Mouse (Mus musculus): ENCODE measurements around the gene Csf2rb2. TPM values are rescaled to one million over a fixed set of nuclear protein-coding genes. Genes with fewer than 3 reads are reported as not detected.
A peak's percentile ranks its signal among the peaks of the same experiment; 100 is the strongest.

Gene Csf2rb2
- polyA plus RNA-seq, 1 experiment from 2014 or later = 1.0 TPM

GRCm38 (mm10) chr15:78247659-78248058 is 57.9 kb downstream of the Csf2rb2 start:
- H3K27ac ChIP-seq = no peak overlapping the region
- peaks cover under 1% of the 10 kb centered on the region; the same call in 1 of the 2 replicates for H3K27me3 ChIP-seq (replicated peaks)
- H3K4me1 ChIP-seq = no peaks in the 10 kb centered on the region
- no peaks in the 10 kb centered on the region for H3K9me3 ChIP-seq (replicated peaks)
- 31% methylated on average over 2 of the region's 2 CpGs for WGBS (ENCODE audit: insufficient replicate concordance)
- no peak overlapping the region for H3K4me3 ChIP-seq
- no peak overlapping the region for H3K9ac ChIP-seq
- no peak for ATAC-seq
- no peaks in the 10 kb centered on the region for H3K36me3 ChIP-seq
- H3K4me2 ChIP-seq = no peak overlapping the region

DNA sequence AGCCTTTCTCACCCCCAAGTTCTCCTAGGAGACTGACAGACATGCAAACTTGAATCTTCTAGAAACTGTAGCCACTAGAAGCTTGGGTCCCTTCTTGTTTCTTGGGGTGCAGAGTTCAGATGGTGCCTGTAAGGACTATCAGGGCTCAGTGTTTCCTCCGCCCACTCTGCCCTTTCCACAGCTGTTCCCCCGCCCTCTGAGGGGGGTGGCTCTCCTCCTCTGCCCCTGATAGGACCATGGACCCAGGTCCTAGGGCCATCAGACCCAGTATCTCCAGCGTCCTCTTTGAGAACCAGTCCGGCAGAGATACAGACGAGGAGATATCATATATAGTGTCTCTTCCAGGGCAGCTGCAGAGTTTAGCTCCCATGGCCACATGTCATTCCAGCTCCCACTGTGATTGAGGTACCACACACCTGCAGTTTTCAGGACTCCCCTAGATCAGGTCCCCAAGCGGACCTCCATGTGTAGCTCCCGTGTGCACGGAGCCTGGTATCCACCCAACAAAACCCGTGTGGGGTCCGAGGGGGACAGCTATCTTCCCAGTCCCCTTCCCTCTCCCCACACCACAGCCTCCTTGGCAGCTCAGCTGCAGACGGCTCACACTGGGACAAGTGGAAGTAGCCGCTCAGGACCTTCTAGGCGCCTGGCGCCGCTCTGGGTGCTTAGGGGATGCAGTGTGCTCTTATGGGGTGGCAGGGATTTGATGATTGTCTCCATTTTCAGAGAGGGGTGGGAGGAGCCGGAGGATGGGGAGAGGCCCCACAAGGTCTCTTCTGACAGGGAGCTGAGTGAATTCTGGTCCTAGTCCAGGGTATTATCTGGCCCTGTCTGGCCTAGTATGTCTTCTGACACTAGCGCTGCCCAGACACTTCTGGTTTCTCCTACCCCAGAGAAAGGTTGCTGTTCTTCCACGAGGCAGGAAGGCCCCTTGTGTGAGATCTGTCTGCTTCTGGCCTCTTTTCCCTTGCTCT is 59.1 kb downstream of the Csf2rb2 start:
- no peak for ATAC-seq
- 59% methylated on average over 18 of the region's 18 CpGs for WGBS (ENCODE audit: insufficient replicate concordance)
- no peak overlapping the region for H3K27ac ChIP-seq

DNA sequence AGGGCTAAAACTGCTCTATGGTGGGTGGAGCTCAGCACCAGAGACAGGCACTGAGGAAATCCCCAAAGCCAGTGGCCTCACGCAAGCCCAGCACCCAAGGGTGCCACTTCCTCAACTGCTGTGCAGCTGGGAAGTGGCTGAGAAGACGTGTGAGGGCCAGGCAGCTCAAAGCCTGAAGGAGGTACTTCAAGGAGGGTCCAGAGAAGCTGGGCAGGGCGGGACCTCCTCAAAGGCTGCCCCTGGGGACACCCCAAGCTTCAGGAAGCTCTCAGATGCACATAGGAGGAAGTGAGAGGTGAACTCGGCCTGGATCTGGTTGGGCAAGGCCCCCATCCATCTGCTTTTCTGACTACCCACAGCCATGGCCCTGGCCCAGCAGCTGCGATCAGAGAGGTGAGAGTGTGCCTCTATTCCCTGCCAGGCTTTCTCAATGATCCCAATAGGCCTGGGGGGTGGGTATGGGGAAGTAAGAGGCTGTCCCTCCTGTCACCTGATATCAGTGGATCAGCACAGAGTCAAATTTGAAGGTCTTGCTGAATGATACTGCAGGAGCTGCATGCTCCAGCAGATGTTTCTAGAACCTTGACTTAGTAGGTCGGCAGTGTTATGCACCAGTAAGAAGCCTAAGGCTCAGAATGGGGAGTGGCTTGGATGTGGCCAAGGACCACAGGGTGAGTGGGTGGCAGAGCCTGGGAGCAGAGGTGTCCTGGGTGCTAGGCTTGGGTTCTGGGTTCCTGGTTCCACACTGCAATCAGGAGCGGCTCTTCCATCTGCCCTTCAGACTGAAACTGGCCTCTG is 60.6 kb downstream of the Csf2rb2 start, which contains the start of gene Ncf4:
Gene Ncf4 (plus strand): TSS at position 107 of the 798 bp plus-strand sequence.
- Histone ChIP-seq H3K27me3 (replicated peaks) (peaks cover 6% of the 10 kb centered on the region; the same call in 1 of the 2 replicates), H3K9me3 (replicated peaks) (no peaks in the 10 kb centered on the region), H3K4me3 (no peak within 1 kb of the TSS), H3K4me1 (no peaks in the 10 kb centered on the region), H3K27ac (peak within 1 kb of the TSS; percentile 4; the same call in 1 of the 2 replicates), H3K9ac (no peak within 1 kb of the TSS), H3K36me3 (no peaks in the 10 kb centered on the region), H3K4me2 (no peak within 1 kb of the TSS)
- ATAC-seq = no peak
- 31% methylated on average over 7 of the region's 7 CpGs for WGBS (ENCODE audit: insufficient replicate concordance)

More for the DNA sequence above, 59.1 kb downstream of the Csf2rb2 start:
- H3K4me2 ChIP-seq = no peak overlapping the region
- peaks cover 1% of the 10 kb centered on the region; the same call in 1 of the 2 replicates for H3K27me3 ChIP-seq (replicated peaks)
- no peak overlapping the region for H3K9ac ChIP-seq
- H3K9me3 ChIP-seq (replicated peaks) = no peaks in the 10 kb centered on the region
- H3K4me3 ChIP-seq = no peak overlapping the region
- no peaks in the 10 kb centered on the region for H3K36me3 ChIP-seq
- H3K4me1 ChIP-seq = no peaks in the 10 kb centered on the region

- Histone ChIP-seq H3K27me3 (replicated peaks) (peaks cover 7% of the 10 kb centered on the region; the same call in 1 of the 2 replicates), H3K4me2 (no peak overlapping the region), H3K4me3 (no peak overlapping the region), H3K36me3 (no peaks in the 10 kb centered on the region), H3K4me1 (no peaks in the 10 kb centered on the region), H3K9me3 (replicated peaks) (no peaks in the 10 kb centered on the region), H3K27ac (no peak overlapping the region), H3K9ac (no peak overlapping the region)
- ATAC-seq = no peak
- WGBS (ENCODE audit: insufficient replicate concordance) = 44% methylated on average over 6 of the region's 6 CpGs
Observed at GRCm38 (mm10) chr15:78243774-78244173, 61.7 kb downstream of the Csf2rb2 start.

- no peaks in the 10 kb centered on the region for H3K9me3 ChIP-seq (replicated peaks)
- no peaks in the 10 kb centered on the region for H3K4me1 ChIP-seq
- H3K4me2 ChIP-seq = no peak overlapping the region
- no peak overlapping the region for H3K9ac ChIP-seq
- no peaks in the 10 kb centered on the region for H3K36me3 ChIP-seq
- H3K27me3 ChIP-seq (replicated peaks) = peaks cover 10% of the 10 kb centered on the region; the same call in 1 of the 2 replicates
- H3K4me3 ChIP-seq = no peak overlapping the region
- ATAC-seq = no peak
- 58% methylated on average over 8 of the region's 8 CpGs for WGBS (ENCODE audit: insufficient replicate concordance)
- no peak overlapping the region for H3K27ac ChIP-seq
Observed at GRCm38 (mm10) chr15:78243061-78243460, 62.5 kb downstream of the Csf2rb2 start.

GRCm38 (mm10) chr15:78241335-78241734 is 64.2 kb downstream of the Csf2rb2 start:
- ATAC-seq = no peak
- H3K9me3 ChIP-seq (replicated peaks) = no peaks in the 10 kb centered on the region
- no peak overlapping the region for H3K4me3 ChIP-seq
- no peaks in the 10 kb centered on the region for H3K36me3 ChIP-seq
- H3K27ac ChIP-seq = no peak overlapping the region
- 49% methylated on average over 11 of the region's 11 CpGs for WGBS (ENCODE audit: insufficient replicate concordance)
- no peak overlapping the region for H3K4me2 ChIP-seq
- H3K27me3 ChIP-seq (replicated peaks) = peaks cover 10% of the 10 kb centered on the region; the same call in 1 of the 2 replicates
- H3K9ac ChIP-seq = no peak overlapping the region
- no peaks in the 10 kb centered on the region for H3K4me1 ChIP-seq

DNA sequence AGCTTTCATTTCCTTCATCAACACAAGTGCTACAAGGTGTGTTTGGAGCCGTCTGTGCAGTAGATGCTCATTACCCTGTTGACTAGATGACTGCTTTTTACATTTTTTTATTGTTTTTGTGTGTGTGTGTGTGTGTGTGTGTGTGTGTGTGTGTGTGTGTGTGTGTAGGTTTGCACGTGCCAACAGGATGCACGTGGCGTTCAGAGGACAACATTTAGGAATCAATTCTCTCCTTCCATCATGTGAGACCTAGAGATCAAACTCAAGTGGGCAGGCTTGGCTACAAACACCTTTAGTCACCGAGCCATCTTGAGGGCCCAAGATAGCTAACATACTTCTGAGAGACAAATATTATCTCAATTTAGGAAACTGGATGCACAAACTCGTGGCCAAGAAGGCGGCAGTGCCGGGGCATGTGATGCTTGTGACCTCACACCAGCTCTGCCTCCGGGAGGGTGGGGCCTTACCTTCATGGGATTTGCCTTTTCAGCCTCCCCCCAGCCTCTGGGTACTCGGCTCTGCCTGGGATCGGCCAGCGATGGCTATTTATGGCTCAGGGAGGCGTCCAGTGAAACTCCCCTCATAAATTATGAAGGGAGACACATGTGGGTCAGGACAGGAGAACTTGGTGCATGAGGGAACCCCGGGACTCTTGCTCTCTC is 65.4 kb downstream of the Csf2rb2 start:
- Histone ChIP-seq H3K36me3 (no peaks in the 10 kb centered on the region), H3K9ac (no peak overlapping the region), H3K9me3 (replicated peaks) (no peaks in the 10 kb centered on the region), H3K27ac (no peak overlapping the region), H3K4me1 (peaks cover 1% of the 10 kb centered on the region), H3K4me2 (no peak overlapping the region), H3K27me3 (replicated peaks) (peaks cover 16% of the 10 kb centered on the region; the same call in 1 of the 2 replicates), H3K4me3 (no peak overlapping the region)
- 65% methylated on average over 14 of the region's 14 CpGs for WGBS (ENCODE audit: insufficient replicate concordance)
- ATAC-seq = no peak

DNA sequence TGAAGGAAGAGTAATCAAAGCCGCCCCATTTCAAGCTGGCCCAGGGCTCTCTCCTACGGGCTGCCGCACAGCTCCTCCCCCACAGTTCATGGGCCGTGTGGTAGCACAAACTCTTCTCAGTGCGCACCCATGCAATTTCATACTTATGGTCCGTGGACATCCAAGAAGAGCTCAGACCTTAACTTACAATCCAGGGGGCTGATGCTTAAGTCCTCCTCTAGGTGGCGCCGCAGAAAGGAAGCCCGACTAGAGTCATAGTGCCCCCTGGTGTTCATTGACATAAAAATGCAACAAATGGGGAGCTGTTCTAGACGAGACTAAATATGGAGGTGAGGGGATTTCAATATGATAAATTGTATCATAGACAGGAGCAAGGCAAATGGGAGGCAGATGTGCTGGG is 66.1 kb downstream of the Csf2rb2 start:
- no peak overlapping the region for H3K4me2 ChIP-seq
- no peak overlapping the region for H3K4me3 ChIP-seq
- H3K27me3 ChIP-seq (replicated peaks) = peaks cover 16% of the 10 kb centered on the region; the same call in 1 of the 2 replicates
- no peak overlapping the region for H3K27ac ChIP-seq
- no peak overlapping the region for H3K9ac ChIP-seq
- H3K36me3 ChIP-seq = no peaks in the 10 kb centered on the region
- no peaks in the 10 kb centered on the region for H3K9me3 ChIP-seq (replicated peaks)
- 19% methylated on average over 10 of the region's 10 CpGs for WGBS (ENCODE audit: insufficient replicate concordance)
- peaks cover 7% of the 10 kb centered on the region for H3K4me1 ChIP-seq
- ATAC-seq = no peak

GRCm38 (mm10) chr15:78234823-78235509 is 70.6 kb downstream of the Csf2rb2 start:
- 63% methylated on average over 5 of the region's 5 CpGs for WGBS (ENCODE audit: insufficient replicate concordance)
- no peak overlapping the region for H3K4me3 ChIP-seq
- no peak overlapping the region for H3K27ac ChIP-seq
- H3K27me3 ChIP-seq (replicated peaks) = peaks cover 10% of the 10 kb centered on the region; the same call in 1 of the 2 replicates
- H3K4me1 ChIP-seq = peaks cover 16% of the 10 kb centered on the region
- no peaks in the 10 kb centered on the region for H3K36me3 ChIP-seq
- H3K9ac ChIP-seq = no peak overlapping the region
- H3K4me2 ChIP-seq = no peak overlapping the region; the same call in 1 of the 2 replicates
- H3K9me3 ChIP-seq (replicated peaks) = no peaks in the 10 kb centered on the region
- ATAC-seq = no peak
